Mouse (Mus musculus) forebrain, embryonic 14.5 days (tissue): ENCODE measurements around the gene Sertad2. TPM values are rescaled to one million over a fixed set of nuclear protein-coding genes. Genes with fewer than 3 reads are reported as not detected.
A peak's percentile ranks its signal among the peaks of the same experiment; 100 is the strongest.

Experiments used
- ATAC-seq: fragments of 200-750 bp; cut with Nextera tagmentation; 2 replicates; pipeline ENCODE4 v1.8.0; 2017; ENCODE audit warnings: mild to moderate bottlenecking, moderate library complexity
- DNase-seq: peaks from one replicate; pipeline ENCODE4 v3.0.0-alpha.2; 2015; ENCODE audit warnings: low spot score
- H3K27ac ChIP-seq: fragments of 300-500 bp; sonication (generic); 2 replicates; pipeline ENCODE4 v1.5.1; 2014; ENCODE audit warnings: low read depth, mild to moderate bottlenecking, control low read depth, low read length, moderate library complexity
- H3K27me3 ChIP-seq: fragments of 300-500 bp; sonication (generic); replicated peaks from 2 replicates; pipeline ENCODE4 v1.6.1; 2014; ENCODE audit warnings: low read length, control low read depth, mixed read lengths; ENCODE audit not compliant: control insufficient read depth, insufficient read depth
- H3K36me3 ChIP-seq: fragments of 300-500 bp; sonication (generic); 2 replicates; pipeline ENCODE4 v1.6.1; 2014; ENCODE audit warnings: low read length, control low read depth; ENCODE audit not compliant: control insufficient read depth, insufficient read depth
- H3K4me1 ChIP-seq: fragments of 300-500 bp; sonication (generic); 2 replicates; pipeline ENCODE4 v1.6.1; 2014; ENCODE audit warnings: antibody characterized with exemption, low read length, control low read depth; ENCODE audit not compliant: control insufficient read depth, insufficient read depth
- H3K4me2 ChIP-seq: fragments of 300-500 bp; sonication (generic); 2 replicates; pipeline ENCODE4 v1.6.1; 2014; ENCODE audit warnings: mild to moderate bottlenecking, control low read depth, low read length
- H3K4me3 ChIP-seq: fragments of 300-500 bp; sonication (generic); 2 replicates; pipeline ENCODE4 v1.5.1; 2014; ENCODE audit warnings: low read depth, low read length, control low read depth
- H3K9ac ChIP-seq: fragments of 300-500 bp; sonication (generic); 2 replicates; pipeline ENCODE4 v1.6.1; 2014; ENCODE audit warnings: mild to moderate bottlenecking, low read length, control low read depth, moderate library complexity
- H3K9me3 ChIP-seq: fragments of 300-500 bp; sonication (generic); replicated peaks from 2 replicates; pipeline ENCODE4 v1.6.1; 2016; ENCODE audit warnings: low read length, control low read depth, mixed read lengths; ENCODE audit not compliant: control insufficient read depth
- WGBS: fragments of 180-500 bp; shearing (Covaris S2); extraction: QIAGEN DNeasy Blood & Tissue Kit; methylation state at CpG from one replicate; pipeline ENCODE4 v1.1.7; 2014; 5-methylcytosine and 5-hydroxymethylcytosine counted together
- polyA plus RNA-seq: library from polyadenylated mRNA; unstranded; fragments of >200 nt; fragmentation: Nextera tagmentation; extraction: Ambion mirVana; gene quantifications from 2 replicates; pipeline ENCODE4 v1.2.1, GENCODE M21; 2014

Sertad2 gene
- polyA plus RNA-seq = 23.2 and 28.3 TPM in 2 replicates

DNA sequence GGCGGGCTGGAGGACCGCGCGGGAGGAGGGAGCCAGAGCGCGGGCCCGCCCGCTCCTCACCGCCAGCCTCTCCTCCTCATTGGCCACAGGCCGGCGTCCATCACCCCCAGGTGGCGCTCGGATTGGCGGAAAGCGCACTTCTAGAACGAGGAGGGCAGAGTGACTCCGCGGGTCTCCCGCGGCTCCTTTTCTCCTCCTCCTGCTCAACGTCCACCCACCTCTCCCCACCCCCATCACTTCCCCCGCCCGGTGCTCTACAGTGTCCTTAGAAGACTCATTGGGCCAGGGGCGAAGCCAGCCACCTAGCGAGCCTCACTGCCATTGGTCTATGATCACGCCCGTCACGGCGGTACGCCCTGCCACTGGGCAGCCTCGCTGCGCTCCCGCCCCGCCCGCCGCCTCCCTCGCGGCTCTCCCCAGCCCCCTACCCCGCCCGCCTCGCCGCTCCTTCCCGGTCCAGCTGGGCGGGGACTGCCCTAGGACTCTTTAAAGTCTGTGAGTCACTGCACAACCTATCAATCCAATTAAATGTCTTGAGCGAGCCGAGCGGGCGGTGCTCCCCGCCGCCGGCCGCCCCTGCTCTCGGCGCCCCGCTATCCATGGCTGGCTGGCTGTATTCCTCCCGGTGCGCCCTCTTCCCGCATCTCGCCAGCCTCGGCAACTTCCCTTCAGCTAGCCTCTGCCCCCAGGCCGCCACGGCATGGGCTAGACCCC is at the start of gene Sertad2:
TSS of gene Sertad2 (plus strand) at position 515 of the 714 bp plus-strand sequence.
- Histone ChIP-seq H3K27ac (peak within 1 kb of the TSS; percentile 92), H3K4me2 (peak within 1 kb of the TSS; percentile 75), H3K9me3 (no peaks in the 10 kb centered on the region), H3K27me3 (no peaks in the 10 kb centered on the region), H3K36me3 (no peaks in the 10 kb centered on the region), H3K4me3 (peak within 1 kb of the TSS; percentile 85), H3K9ac (peak within 1 kb of the TSS; percentile 76), H3K4me1 (peaks cover 15% of the 10 kb centered on the region; the same call in 1 of the 2 replicates)
- peak; percentile 99 for ATAC-seq
- peak; percentile 99 for DNase-seq
- WGBS = under 1% methylated on average over 50 of the region's 62 CpGs

DNA sequence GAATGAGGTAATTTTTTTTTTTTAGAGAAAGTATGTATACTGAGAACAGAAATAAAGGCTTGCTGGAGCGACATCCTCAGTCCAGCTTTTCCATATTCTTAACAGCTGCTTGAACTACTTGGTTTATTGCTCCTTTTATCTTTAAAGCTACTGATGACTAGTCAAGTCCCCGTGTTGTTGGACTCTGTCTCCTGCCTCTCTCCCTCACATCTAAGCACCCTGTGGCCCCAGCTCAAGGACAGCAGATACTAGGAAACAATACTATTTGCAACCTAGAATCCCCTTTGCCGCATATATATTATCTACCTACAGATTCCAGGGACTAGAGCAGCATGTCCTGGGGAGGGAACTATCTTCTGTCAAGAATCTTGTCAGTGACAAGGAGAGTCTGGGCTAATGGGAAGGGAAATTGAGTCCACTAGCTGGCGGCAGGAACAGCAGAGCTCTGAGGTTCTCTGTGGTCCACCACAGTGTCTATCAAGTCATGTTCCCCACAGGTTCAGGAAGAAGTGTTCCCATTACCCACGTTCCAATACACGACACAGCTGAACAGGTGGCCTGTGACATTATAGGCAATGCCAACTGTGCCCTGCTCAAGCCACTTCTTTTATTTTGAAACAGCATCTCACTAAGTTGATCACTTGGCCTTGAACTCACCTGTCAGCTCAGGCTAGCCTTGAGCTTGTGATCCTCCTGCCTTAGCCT is 49.0 kb upstream of the Sertad2 start:
- H3K9me3 ChIP-seq = no peaks in the 10 kb centered on the region
- DNase-seq (no peak), ATAC-seq (no peak)
- WGBS = 87% methylated on average over 6 of the region's 6 CpGs
- H3K36me3 ChIP-seq = no peaks in the 10 kb centered on the region
- H3K4me1 ChIP-seq = no peaks in the 10 kb centered on the region
- no peak overlapping the region for H3K4me3 ChIP-seq
- H3K4me2 ChIP-seq = no peak overlapping the region
- H3K9ac ChIP-seq = no peak overlapping the region
- H3K27me3 ChIP-seq = no peaks in the 10 kb centered on the region
- no peak overlapping the region for H3K27ac ChIP-seq

DNA sequence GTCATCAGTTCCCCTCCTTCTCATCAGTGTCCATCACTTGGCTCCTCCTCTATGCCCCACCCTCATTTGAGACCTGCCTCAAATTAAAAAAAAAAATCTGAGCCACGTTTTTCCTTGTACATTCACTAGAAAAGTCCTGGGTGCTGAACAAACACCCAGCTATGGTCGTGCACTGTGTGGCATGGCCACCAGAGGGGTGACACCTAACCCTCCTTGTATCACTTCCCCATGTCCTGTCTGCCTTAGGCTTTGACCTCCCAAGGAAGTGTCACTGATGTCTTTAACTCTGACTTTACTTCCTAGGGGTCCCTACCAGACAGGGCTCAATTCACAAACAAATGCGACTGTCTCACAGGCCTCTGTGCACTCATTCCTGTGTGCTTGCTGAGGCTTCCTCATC is 42.5 kb upstream of the Sertad2 start:
- DNase-seq (no peak), ATAC-seq (no peak)
- Histone ChIP-seq H3K27ac (no peak overlapping the region), H3K4me2 (no peak overlapping the region), H3K4me3 (no peak overlapping the region), H3K4me1 (no peaks in the 10 kb centered on the region), H3K9me3 (no peaks in the 10 kb centered on the region), H3K36me3 (no peaks in the 10 kb centered on the region), H3K27me3 (no peaks in the 10 kb centered on the region), H3K9ac (no peak overlapping the region)
- 41% methylated on average over 3 of the region's 3 CpGs for WGBS

DNA sequence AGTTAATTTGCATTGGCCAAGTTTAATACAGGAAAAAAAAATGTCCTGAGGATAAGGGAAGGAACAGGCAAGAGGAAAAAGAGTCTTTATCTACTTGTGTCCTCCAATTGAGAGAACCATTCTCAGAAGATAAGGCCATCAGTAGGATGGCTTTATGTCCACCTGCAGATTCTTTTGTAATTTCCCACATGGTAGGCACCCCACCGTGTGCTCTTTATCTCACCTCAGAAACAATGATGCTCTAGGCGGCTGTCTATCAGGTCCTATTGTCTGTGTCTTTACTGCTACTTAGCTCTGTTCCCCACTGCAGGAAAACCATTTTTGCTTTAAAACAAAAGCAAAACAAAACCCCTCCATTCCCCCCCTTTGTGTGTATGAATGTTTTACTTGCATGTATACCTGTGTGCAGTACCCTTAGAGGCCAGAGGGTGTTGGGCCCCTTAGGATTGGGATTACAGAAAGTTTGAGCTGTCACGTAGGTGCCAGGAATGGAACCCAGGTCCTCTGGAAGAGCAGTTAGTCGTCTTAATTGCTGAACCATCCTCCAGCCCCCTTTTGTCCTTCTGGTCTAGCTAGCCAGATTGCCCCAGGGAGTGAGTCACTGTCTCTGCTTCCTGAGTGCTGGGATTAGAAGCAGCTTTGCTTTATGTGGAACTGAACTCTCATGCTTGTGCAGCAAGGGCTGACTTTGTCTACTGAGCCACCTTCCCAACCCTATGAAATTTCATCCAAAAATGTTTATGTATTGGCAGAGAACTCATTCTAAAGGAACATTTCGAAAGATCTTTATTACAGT is 41.7 kb upstream of the Sertad2 start:
- WGBS = 56% methylated on average over 5 of the region's 5 CpGs
- H3K9ac ChIP-seq = no peak overlapping the region
- H3K4me3 ChIP-seq = no peak overlapping the region
- H3K36me3 ChIP-seq = no peaks in the 10 kb centered on the region
- ATAC-seq = no peak
- H3K27ac ChIP-seq = no peak overlapping the region
- H3K4me2 ChIP-seq = no peak overlapping the region
- no peak for DNase-seq
- no peaks in the 10 kb centered on the region for H3K27me3 ChIP-seq
- no peaks in the 10 kb centered on the region for H3K4me1 ChIP-seq
- H3K9me3 ChIP-seq = no peaks in the 10 kb centered on the region

DNA sequence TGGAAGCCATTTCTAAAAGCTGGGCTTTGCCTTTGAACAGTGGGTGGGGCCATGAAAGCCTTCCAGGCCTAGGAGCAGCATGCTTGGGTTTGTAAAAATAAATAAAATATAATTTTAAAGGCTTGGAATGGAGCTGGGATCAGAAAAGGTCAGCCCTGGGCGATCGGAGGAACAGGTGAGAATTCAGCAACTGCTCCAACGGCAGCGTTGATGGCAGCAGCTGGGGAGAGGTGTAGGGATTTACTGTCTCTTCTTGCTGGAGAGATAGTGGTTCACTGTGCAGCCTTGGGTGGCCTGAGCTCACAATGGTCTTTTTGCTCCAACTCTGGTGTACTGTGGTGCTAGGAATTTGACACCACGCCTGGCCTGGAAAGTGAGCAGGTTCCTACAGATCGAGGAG is 29.5 kb upstream of the Sertad2 start:
- WGBS = 93% methylated on average over 6 of the region's 6 CpGs

DNA sequence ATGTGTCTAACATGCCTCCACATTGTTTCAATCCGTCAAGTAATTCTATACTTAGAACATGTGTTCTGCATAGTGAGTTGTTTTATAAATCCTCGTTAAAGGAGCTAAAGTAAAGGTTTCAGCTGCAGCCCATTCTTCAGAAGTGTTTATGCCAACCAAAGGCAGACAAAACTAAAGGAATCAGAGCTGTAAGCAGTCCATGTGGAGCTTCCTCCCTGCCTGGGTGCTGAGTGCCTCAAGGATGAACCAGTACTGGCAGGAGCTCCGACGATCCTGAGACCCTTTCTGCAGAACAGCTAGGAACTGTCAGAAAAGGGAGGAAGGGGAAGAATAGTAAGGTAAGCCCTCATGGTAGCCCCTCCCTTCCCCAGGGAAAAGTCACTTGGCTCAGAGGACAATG is 28.3 kb upstream of the Sertad2 start:
- H3K36me3 ChIP-seq = no peaks in the 10 kb centered on the region
- no peak overlapping the region for H3K9ac ChIP-seq
- no peak overlapping the region for H3K4me2 ChIP-seq
- no peaks in the 10 kb centered on the region for H3K9me3 ChIP-seq
- WGBS = 31% methylated on average over 4 of the region's 4 CpGs
- no peak overlapping the region for H3K27ac ChIP-seq
- H3K4me1 ChIP-seq = no peaks in the 10 kb centered on the region
- no peak overlapping the region for H3K4me3 ChIP-seq
- ATAC-seq (no peak), DNase-seq (no peak)
- H3K27me3 ChIP-seq = no peaks in the 10 kb centered on the region

More for the DNA sequence above, 29.5 kb upstream of the Sertad2 start:
- Histone ChIP-seq H3K27ac (no peak overlapping the region), H3K9ac (no peak overlapping the region), H3K36me3 (no peaks in the 10 kb centered on the region), H3K4me1 (no peaks in the 10 kb centered on the region), H3K4me3 (no peak overlapping the region), H3K27me3 (no peaks in the 10 kb centered on the region), H3K4me2 (no peak overlapping the region), H3K9me3 (no peaks in the 10 kb centered on the region)
- DNase-seq = no peak
- no peak for ATAC-seq

DNA sequence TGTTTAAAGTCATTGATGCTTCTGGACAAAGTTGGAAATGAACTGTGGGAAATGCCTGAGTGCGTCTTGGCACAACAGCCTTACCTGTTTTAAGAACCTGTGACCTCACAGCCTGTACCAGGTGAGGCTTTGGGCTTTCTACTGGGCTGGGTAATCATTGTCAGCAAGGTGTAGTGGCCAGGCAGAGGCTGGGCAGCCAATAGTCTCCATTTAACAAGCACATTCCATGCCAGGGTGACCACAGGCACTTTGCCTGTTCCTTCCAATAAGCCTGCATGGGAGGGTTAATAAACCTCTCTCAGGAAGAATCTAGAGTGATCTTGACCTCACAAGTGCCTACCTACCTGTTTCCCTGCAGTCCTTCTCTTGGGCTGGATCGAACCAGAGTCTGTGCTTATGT is 21.7 kb upstream of the Sertad2 start:
- DNase-seq = no peak

DNA sequence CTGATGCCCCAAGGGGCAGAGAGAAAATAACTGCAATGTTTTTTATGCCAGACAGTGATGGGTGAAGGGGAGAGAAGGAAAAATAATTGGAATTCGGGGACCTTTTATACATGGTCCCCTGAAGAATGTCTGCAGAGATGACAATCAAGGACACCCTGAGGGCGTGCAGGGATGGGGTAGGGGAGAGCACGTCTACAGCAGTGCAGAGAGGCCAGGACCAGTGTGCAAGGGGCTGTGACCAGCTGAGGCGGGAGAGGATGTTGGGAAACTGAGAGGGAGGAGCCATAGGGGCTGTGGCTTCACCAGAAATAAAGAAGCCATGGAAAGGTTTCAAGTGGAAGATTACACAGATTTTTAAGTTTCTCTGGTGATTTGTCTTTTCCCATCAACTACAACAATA is 20.3 kb upstream of the Sertad2 start:
- H3K4me2 ChIP-seq = no peak overlapping the region
- no peaks in the 10 kb centered on the region for H3K27me3 ChIP-seq
- DNase-seq (no peak), ATAC-seq (no peak)
- 64% methylated on average over 4 of the region's 4 CpGs for WGBS
- no peak overlapping the region for H3K9ac ChIP-seq
- H3K36me3 ChIP-seq = no peaks in the 10 kb centered on the region
- H3K4me3 ChIP-seq = no peak overlapping the region
- no peaks in the 10 kb centered on the region for H3K4me1 ChIP-seq
- H3K9me3 ChIP-seq = no peaks in the 10 kb centered on the region
- no peak overlapping the region for H3K27ac ChIP-seq

More for the DNA sequence above, 21.7 kb upstream of the Sertad2 start:
- no peak overlapping the region for H3K4me3 ChIP-seq
- no peak for ATAC-seq
- no peak overlapping the region for H3K9ac ChIP-seq
- no peak overlapping the region for H3K4me2 ChIP-seq
- H3K4me1 ChIP-seq = no peaks in the 10 kb centered on the region
- H3K36me3 ChIP-seq = no peaks in the 10 kb centered on the region
- H3K27ac ChIP-seq = no peak overlapping the region
- 92% methylated on average over 2 of the region's 2 CpGs for WGBS
- H3K27me3 ChIP-seq = no peaks in the 10 kb centered on the region
- no peaks in the 10 kb centered on the region for H3K9me3 ChIP-seq
